Mouse (Mus musculus): ENCODE measurements at regions not wholly inside any gene's neighbourhood (a gene's known extent, or its start where the extent isn't known, plus 50 kb on each side); places are given as distances from the start of the nearest gene placed in this dataset.

DNA sequence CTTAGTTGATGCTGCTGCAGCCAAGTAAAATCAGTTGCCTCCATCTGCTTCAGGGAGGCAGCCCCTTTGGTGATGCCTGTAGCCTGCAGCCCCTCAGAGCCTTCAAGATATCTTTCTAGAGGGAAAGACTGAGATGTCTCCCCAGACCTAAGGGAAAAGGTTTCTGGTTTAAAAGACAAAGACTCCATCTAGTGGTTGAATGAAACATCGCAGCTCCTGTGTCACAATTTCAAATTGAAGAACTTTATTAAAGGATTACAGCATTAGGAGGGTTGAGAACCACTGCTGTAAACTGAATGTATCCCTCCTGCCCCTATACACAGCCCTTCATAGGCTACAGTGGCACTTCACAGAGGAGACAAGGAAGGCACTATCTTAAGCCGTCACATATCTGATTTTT, 243.1 kb downstream of the Lmx1a start:
- peak; percentile 25 for DNase-seq (ENCODE audit: low read depth, low spot score)
- H3K9me3 ChIP-seq (replicated peaks; ENCODE audit: insufficient read depth, low read length): no peaks in the 10 kb centered on the region

DNA sequence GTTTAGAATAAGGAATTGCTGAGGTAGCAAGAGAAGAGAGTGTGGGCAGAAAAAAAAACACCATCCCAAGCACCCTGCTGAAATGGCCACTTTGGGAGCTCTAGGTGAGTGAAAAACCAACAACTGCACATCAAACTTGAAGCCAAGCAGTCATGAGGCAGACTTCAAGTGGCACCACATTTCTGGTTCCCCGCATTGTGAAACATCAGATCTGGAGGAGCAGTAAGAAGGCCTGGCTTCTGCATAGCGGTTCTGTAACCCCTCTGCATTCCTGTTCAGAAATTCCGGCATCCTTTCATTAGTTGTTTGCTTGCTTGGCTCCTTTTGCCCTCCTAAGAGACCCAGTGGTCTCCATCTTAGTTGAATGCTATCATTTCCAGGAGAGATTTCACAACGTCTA, 247.7 kb downstream of the Lmx1a start:
- H3K9ac ChIP-seq (ENCODE audit: control insufficient read depth, low read depth, low read length, poor library complexity, severe bottlenecking): no peak overlapping the region
- H3K27me3 ChIP-seq (ENCODE audit: control insufficient read depth in 1 of 2, insufficient read depth in 2 of 2, low read length in 2 of 2): no peaks in the 10 kb centered on the region
- H3K4me3 ChIP-seq (ENCODE audit: control insufficient read depth in 1 of 2, insufficient read depth in 1 of 2, low read depth in 2 of 2, low read length in 2 of 2): no peak overlapping the region
- no peak for TF ChIP-seq USF2 (IDR thresholded peaks at IDR 0.05; ENCODE audit: borderline replicate concordance in 1 of 2, insufficient read depth in 1 of 2, low read depth in 1 of 2, low read length in 2 of 2)
- no peak for TF ChIP-seq POLR2A (IDR thresholded peaks at IDR 0.05; ENCODE audit: control insufficient read depth in 1 of 2, insufficient read depth in 1 of 2, low read depth in 1 of 2, low read length in 2 of 2, poor library complexity in 1 of 2)
- TF ChIP-seq POLR2AphosphoS2 (IDR thresholded peaks at IDR 0.05; ENCODE audit: low read length): no peak
- no peak for TF ChIP-seq GABPA (IDR thresholded peaks at IDR 0.05; ENCODE audit: low read depth, low read length)
- TF ChIP-seq NELFE (IDR thresholded peaks at IDR 0.05; ENCODE audit: low read depth, low read length): no peak
- TF ChIP-seq ETS1 (IDR thresholded peaks at IDR 0.05; ENCODE audit: low read depth, low read length): no peak
- TF ChIP-seq MAX (IDR thresholded peaks at IDR 0.05; ENCODE audit: low read length): no peak
- TF ChIP-seq MXI1 (IDR thresholded peaks at IDR 0.05; ENCODE audit: low read depth, low read length): no peak
- no peak for TF ChIP-seq ZMIZ1 (IDR thresholded peaks at IDR 0.05; ENCODE audit: low read depth, low read length)
- TF ChIP-seq SMC3 (IDR thresholded peaks at IDR 0.05; ENCODE audit: low read depth, low read length): no peak
- H3K79me2 ChIP-seq (ENCODE audit: control insufficient read depth, insufficient read depth, low read length, poor library complexity): no peaks in the 10 kb centered on the region
- H3K4me1 ChIP-seq (ENCODE audit: control insufficient read depth in 1 of 2, insufficient read depth in 2 of 2, low read length in 2 of 2): no peaks in the 10 kb centered on the region
- no peaks in the 10 kb centered on the region for H3K36me3 ChIP-seq (ENCODE audit: control insufficient read depth in 1 of 2, insufficient read depth in 2 of 2, low read length in 2 of 2)
- no peaks in the 10 kb centered on the region for H3K9me3 ChIP-seq (replicated peaks; ENCODE audit: insufficient read depth, low read length)
- H3K27ac ChIP-seq (ENCODE audit: control insufficient read depth, low read depth, low read length): no peak overlapping the region
- DNase-seq (ENCODE audit: low read depth, low spot score): no peak

More for the DNA sequence above, 243.1 kb downstream of the Lmx1a start:
- no peaks in the 10 kb centered on the region for H3K79me2 ChIP-seq (ENCODE audit: control insufficient read depth, insufficient read depth, low read length, poor library complexity)
- no peak overlapping the region for H3K9ac ChIP-seq (ENCODE audit: control insufficient read depth, low read depth, low read length, poor library complexity, severe bottlenecking)
- no peaks in the 10 kb centered on the region for H3K4me1 ChIP-seq (ENCODE audit: control insufficient read depth in 1 of 2, insufficient read depth in 2 of 2, low read length in 2 of 2)
- H3K27me3 ChIP-seq (ENCODE audit: control insufficient read depth in 1 of 2, insufficient read depth in 2 of 2, low read length in 2 of 2): no peaks in the 10 kb centered on the region
- TF ChIP-seq CTCF (IDR thresholded peaks at IDR 0.05 in 2 of 3, conservative IDR thresholded peaks at IDR 0.05 in 1 of 3; ENCODE audit: control insufficient read depth in 1 of 3, insufficient read depth in 1 of 3, low read depth in 2 of 3, low read length in 3 of 3, poor library complexity in 1 of 3, severe bottlenecking in 1 of 3) (peak in 2 of 3 experiments; percentile 14 to 27; a peak in 2 of 6 replicates), MAFK (IDR thresholded peaks at IDR 0.05; ENCODE audit: borderline replicate concordance, low read depth, low read length) (no peak)
- no peak overlapping the region for H3K27ac ChIP-seq (ENCODE audit: control insufficient read depth, low read depth, low read length)
- H3K4me3 ChIP-seq (ENCODE audit: control insufficient read depth in 1 of 2, insufficient read depth in 1 of 2, low read depth in 2 of 2, low read length in 2 of 2): no peak overlapping the region
- no peaks in the 10 kb centered on the region for H3K36me3 ChIP-seq (ENCODE audit: control insufficient read depth in 1 of 2, insufficient read depth in 2 of 2, low read length in 2 of 2)

DNA sequence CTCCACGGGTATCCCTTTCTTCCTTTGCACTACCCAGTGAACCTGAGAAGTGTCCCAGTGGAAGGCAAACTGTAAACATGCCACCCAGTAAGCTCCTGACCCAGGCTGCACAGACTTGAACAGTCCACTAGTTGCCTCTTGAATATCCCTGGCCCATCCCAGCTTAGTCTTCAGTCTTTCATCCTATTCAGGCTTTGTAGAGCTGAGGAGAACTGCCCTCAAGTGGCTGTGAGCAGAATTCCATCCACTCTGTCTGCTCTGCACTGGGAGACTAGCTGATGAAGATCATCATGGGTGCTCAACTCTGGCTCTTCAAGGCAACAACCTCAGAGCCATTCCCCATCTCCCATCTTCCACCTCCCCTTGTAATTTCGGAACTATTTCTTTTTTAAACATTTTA, 249.1 kb downstream of the Lmx1a start:
- no peaks in the 10 kb centered on the region for H3K27me3 ChIP-seq (ENCODE audit: control insufficient read depth in 1 of 2, insufficient read depth in 2 of 2, low read length in 2 of 2)

More for the DNA sequence above, 249.1 kb downstream of the Lmx1a start:
- Histone ChIP-seq H3K9ac (ENCODE audit: control insufficient read depth, low read depth, low read length, poor library complexity, severe bottlenecking) (no peak overlapping the region), H3K9me3 (replicated peaks; ENCODE audit: insufficient read depth, low read length) (no peaks in the 10 kb centered on the region), H3K36me3 (ENCODE audit: control insufficient read depth in 1 of 2, insufficient read depth in 2 of 2, low read length in 2 of 2) (no peaks in the 10 kb centered on the region), H3K4me1 (ENCODE audit: control insufficient read depth in 1 of 2, insufficient read depth in 2 of 2, low read length in 2 of 2) (no peaks in the 10 kb centered on the region), H3K27ac (ENCODE audit: control insufficient read depth, low read depth, low read length) (no peak overlapping the region), H3K79me2 (ENCODE audit: control insufficient read depth, insufficient read depth, low read length, poor library complexity) (no peaks in the 10 kb centered on the region), H3K4me3 (ENCODE audit: control insufficient read depth in 1 of 2, insufficient read depth in 1 of 2, low read depth in 2 of 2, low read length in 2 of 2) (no peak overlapping the region)
- DNase-seq (ENCODE audit: low read depth, low spot score): no peak
- no peak for TF ChIP-seq ETS1 (IDR thresholded peaks at IDR 0.05; ENCODE audit: low read depth, low read length)
- TF ChIP-seq RCOR1 (IDR thresholded peaks at IDR 0.05; ENCODE audit: low read depth, low read length): no peak
- TF ChIP-seq JUND (IDR thresholded peaks at IDR 0.05; ENCODE audit: low read depth, low read length): no peak
- TF ChIP-seq ZC3H11A (IDR thresholded peaks at IDR 0.05; ENCODE audit: low read depth, low read length): no peak
- TF ChIP-seq GATA1 (IDR thresholded peaks at IDR 0.05; ENCODE audit: low read depth, low read length): no peak
- TF ChIP-seq GABPA (IDR thresholded peaks at IDR 0.05; ENCODE audit: low read depth, low read length): no peak
- no peak for TF ChIP-seq CHD1 (IDR thresholded peaks at IDR 0.05; ENCODE audit: low read depth, low read length)
- no peak for TF ChIP-seq MYC (IDR thresholded peaks at IDR 0.05; ENCODE audit: low read depth, low read length)
- TF ChIP-seq SIN3A (IDR thresholded peaks at IDR 0.05; ENCODE audit: low read length): no peak
- no peak for TF ChIP-seq ZKSCAN1 (IDR thresholded peaks at IDR 0.05; ENCODE audit: low read depth, low read length)
- TF ChIP-seq NRF1 (IDR thresholded peaks at IDR 0.05; ENCODE audit: insufficient read depth, low read depth, low read length, poor library complexity, severe bottlenecking): no peak
- no peak for TF ChIP-seq NELFE (IDR thresholded peaks at IDR 0.05; ENCODE audit: low read depth, low read length)
- no peak for TF ChIP-seq POLR2AphosphoS5 (IDR thresholded peaks at IDR 0.05; ENCODE audit: borderline replicate concordance, low read depth, low read length)
- no peak for TF ChIP-seq POLR2AphosphoS2 (IDR thresholded peaks at IDR 0.05; ENCODE audit: low read length)
- TF ChIP-seq BHLHE40 (IDR thresholded peaks at IDR 0.05; ENCODE audit: borderline replicate concordance, low read depth, low read length): no peak
